Mouse (Mus musculus): Measurements from ENCODE around the gene Rasgef1a.

DNA sequence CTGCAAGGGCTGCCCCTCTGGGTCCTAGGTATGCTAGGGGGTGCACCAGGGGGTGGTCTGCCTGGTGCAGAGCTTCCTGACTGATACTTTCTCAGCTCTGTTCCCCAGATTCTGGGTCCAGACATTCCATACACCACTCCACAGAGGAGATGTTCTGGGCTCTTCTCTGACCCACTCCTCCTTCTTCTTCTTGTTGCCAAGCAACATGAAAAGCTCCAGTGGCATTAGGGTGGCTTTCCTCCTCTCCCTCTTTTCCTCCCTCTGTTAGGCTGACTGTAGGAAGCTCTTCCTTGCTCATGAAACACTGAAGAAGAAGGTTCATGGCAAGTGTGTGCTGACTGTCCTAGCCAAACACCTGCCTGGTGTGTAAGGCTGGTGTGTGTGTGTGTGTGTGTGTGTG, 35.7 kb downstream of the Rasgef1a start:
- TF ChIP-seq POLR2A (IDR thresholded peaks at IDR 0.05; ENCODE audit: insufficient read depth, low read length) (no peak), CTCF (IDR thresholded peaks at IDR 0.05; ENCODE audit: low read depth, low read length) (no peak), EP300 (IDR thresholded peaks at IDR 0.05; ENCODE audit: insufficient read depth, low read depth, low read length) (no peak)

All from ES-Bruce4 (cell line).